Mouse (Mus musculus) adrenal gland, postnatal 25 days (tissue): ENCODE results near the gene Gm13889. TPM values are rescaled to one million over a fixed set of nuclear protein-coding genes. Genes with fewer than 3 reads are reported as not detected.

Experiments used
- total RNA-seq: library from RNA; stranded (reverse); gene quantifications from 2 replicates; pipeline ENCODE4 v1.2.3, GENCODE M21; 2021

Gene Gm13889
- total RNA-seq, 1 experiment from 2014 or later, result 20.5 TPM

Other genes with a start within 250 kb of the Gm13889 start
- 101 and 105 TPM in 2 replicates for gene Ext2, start 134.6 kb downstream of the Gm13889 start, total RNA-seq
- 10.0 and 13.3 TPM in 2 replicates for gene Accs, start 107.3 kb downstream of the Gm13889 start, total RNA-seq
- 0.76 TPM in 1 of 2 replicates, not detected in the other for gene Accsl, start 88.0 kb downstream of the Gm13889 start, total RNA-seq
- not detected in 2 replicates for gene Gm27027, start 39.2 kb upstream of the Gm13889 start, total RNA-seq
- gene Alkbh3, start 53.6 kb upstream of the Gm13889 start, total RNA-seq, result 48.2 and 56.0 TPM in 2 replicates
- 152 and 165 TPM in 2 replicates for gene Hsd17b12, start 200.8 kb upstream of the Gm13889 start, total RNA-seq